Mouse (Mus musculus) urinary bladder, postnatal 36 days (tissue): Measurements from ENCODE around the gene Spred2.
A peak's percentile ranks its signal among the peaks of the same experiment; 100 is the strongest.

ENCODE experiments used
- DNase-seq, 2 experiments: peaks; one replicate each; pipeline ENCODE4 v3.0.0; 2022; ENCODE audit warnings: low spot score in 2 of 2, mixed read lengths in 1 of 2

The Spred2 gene

GRCm38 (mm10) chr11:19982779-19983178, 58.6 kb downstream of the Spred2 start:
- no peak for DNase-seq

DNA sequence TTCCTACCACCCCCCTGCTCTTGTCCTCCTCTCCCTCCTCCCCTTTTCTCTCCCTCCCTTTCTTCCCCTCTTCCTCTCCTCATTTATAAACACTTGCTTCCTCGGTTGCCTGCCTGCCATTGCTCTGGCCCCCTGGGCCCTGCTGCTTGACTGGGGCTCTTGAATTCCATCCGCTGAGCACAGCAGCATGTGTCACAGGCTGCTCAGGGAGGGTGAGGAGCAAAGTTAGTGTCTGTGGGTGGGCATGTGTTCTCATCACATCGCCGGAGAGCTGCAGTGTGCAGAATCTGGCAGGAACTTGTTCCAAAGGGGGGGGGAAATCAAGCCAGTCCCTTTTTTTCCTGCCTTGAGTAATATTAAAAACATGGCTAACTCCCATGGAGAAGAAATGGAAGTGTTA, 59.1 kb downstream of the Spred2 start:
- no peak for DNase-seq

DNA sequence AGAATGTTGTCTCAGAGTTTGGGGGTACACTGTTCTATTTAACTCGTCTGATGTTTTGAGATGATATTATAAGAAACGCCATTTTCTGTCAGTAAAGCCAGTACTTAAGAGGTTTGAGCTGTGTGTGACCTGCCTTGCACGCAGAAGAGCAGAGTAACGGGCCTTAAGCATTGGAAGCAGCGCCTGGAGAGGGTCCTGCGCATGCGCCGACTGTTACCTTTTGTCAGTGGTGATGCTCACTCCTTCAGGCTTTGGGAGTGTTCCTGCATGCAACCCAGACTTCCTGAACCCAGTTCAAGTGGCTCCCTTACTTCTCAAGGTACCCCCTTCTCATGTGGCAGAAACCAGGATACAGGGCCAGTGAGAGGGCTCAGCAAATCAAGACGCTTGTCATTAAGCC, 59.9 kb downstream of the Spred2 start:
- no peak for DNase-seq

DNA sequence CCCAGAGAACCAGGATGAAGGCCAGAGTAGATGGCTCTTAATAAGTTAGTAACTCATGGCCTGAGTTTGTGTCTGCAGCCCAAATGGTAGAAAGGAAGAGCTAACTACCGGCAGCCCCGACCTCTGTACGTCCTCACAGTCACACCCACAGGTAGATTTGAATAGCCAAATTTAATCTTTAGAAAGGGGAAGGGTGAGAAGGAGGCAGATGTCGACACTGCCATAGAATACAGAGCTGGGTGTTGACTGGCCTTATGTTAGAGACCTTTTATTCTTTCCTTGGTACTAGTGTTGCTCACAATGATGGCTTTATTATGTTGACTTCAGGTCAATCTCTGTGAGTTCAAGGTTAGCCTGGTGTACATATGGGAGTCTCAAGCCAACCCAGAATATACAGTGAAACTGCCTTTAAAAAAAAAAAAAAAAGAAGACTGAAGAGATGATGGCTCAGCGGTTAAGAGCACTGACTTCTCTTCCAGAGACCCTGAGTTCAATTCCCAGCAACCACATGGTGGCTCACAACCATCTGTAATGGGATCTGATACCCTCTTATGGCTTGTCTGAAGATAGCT, 61.2 kb downstream of the Spred2 start:
- no peak for DNase-seq

GRCm38 (mm10) chr11:19986443-19986861, 62.3 kb downstream of the Spred2 start:
- no peak for DNase-seq

DNA sequence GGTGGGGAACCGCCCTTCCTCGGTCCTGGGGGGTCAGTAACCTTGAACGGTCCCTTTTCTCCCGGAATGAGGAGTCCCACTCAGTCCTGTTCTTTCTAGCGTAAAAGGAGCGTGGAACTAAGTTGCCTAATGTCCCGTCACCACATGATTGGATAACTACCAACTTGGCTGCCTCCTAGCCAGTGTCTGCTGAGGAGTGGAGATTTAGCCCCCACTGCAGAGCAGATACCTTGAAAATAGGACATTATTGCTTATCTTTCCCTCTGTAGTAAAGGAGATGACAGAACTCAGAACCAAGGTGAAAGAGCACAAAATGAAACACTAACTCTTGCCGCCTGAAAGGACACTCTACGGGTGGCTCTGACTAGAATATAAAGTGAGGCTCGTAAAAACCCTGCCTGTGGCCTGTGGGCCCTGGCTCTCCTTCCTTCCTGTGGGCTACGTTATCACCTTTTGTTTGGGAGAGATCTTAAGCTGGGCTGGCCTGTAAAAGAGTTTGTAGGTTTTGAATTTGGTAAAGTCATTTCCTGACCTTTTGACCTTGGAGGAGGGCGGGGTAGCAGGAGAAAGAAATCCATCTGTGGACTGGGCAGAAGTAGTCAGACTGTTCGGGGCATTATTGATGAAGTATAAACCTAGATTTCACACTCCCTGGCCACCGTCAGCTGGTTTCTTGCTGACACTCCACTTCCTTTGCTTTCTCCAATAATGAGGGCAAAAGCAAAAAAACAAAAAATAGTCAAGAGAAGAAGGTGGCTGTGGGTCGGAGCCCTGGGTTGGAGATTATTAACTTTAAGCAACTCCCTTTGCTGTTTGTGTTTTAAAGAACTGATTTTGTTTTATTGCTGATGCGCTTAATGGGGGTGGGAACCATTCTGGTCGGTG, 62.9 kb downstream of the Spred2 start:
- DNase-seq: no peak

DNA sequence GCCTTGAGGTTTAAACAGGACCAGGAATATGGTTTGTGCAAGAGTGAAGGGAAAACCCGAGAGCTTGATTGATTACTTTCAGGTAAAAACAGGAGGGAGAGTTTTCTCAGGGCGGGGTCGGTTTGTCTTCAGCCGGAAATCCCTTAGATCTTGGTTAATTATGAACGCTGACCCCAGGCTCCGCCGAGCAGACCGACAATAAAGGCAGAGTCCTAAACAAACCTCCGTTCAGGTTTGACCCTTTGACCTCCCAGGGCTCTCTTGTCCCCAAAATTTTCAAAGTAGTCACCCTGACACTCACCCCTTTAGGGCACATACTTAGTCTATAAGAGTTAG, 63.5 kb downstream of the Spred2 start:
- no peak for DNase-seq

GRCm38 (mm10) chr11:19988224-19988623, 64.0 kb downstream of the Spred2 start:
- DNase-seq: no peak

- no peak for DNase-seq
Measured at GRCm38 (mm10) chr11:19988631-19989030, 64.5 kb downstream of the Spred2 start.

DNA sequence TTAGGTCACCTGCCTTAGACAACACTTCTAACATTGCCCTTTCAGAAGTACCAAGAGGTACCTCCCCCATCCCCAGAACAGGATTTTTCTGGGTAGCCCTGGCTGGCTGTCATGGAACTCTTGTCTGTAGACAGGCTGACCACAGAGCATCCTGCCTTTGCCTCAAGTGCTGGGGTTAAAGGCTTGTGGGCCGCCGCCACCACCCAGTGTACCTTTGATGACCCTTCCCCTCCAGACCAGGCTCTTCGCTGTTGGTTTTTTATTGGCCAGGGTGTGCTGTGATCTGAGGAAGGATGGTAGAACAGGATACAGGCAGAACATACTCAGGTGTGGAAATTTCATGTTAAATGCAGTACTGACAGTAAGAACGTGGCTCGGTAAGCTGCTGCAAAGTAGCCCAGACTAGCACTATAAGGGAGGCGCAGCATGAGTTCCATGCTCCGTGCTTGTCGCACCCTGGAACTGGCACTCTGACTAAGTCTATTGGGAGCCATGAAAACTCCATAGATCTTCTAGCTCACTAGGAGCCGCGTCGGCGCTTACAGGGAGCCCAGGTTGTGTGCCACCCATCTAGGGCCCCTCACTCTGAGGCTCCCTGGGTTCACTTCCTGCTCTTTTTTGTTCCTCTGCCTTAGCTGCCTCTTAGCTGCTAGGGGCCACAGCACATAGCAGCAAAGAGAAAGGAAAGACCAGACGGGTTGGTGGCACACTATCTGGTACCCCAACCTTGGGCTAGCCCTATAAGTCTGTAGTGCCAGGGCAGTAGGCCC, 65.2 kb downstream of the Spred2 start:
- DNase-seq: no peak

- DNase-seq: no peak
Measured at GRCm38 (mm10) chr11:19990731-19991130, 66.6 kb downstream of the Spred2 start.

- no peak for DNase-seq
Measured at GRCm38 (mm10) chr11:19991303-19991976, 67.3 kb downstream of the Spred2 start.

- peak in 1 of 2 experiments; percentile 45 for DNase-seq
Measured at GRCm38 (mm10) chr11:19992341-19993281, 68.4 kb downstream of the Spred2 start.

GRCm38 (mm10) chr11:19993753-19994152, 69.6 kb downstream of the Spred2 start:
- no peak for DNase-seq

DNA sequence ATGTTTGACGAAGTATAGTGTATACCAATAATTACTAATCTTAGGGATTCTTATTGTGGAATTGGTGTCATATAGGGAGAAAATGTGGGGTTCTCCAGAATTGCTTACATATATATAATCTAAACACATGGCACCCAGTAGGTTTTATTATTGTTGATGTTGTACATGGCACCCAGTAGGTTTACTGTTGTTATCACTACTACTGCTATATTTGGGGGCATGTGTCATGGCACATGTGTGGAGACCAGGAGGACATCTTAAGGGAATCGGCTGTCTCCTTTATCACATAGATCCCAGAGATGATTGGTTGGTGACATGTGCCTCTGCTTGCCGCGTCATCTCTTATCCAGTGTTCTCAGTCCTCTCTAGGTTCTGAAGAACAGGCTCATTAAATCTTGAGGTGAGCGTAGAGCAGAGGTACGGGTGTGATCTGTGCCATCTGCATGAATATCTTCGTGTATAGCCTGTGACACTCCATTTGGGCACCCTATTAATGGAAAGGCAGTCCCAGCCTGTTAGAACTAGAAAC, 70.2 kb downstream of the Spred2 start:
- DNase-seq: no peak

DNA sequence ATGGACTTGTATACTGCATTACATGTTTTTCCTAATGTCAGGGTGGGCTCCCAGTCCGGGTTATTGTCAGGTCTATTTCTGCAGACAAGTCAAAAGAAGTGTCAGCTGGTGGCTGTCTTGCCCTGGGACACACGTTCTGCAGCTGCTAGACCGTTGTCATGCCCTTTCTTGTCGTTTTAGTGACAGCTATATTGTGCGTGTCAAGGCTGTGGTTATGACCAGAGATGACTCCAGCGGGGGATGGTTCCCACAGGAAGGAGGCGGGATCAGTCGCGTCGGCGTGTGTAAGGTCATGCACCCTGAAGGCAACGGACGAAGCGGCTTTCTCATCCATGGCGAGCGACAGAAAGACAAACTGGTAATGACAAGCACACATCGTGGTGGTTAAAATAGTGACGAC, 73.8 kb downstream of the Spred2 start:
- no peak for DNase-seq

DNA sequence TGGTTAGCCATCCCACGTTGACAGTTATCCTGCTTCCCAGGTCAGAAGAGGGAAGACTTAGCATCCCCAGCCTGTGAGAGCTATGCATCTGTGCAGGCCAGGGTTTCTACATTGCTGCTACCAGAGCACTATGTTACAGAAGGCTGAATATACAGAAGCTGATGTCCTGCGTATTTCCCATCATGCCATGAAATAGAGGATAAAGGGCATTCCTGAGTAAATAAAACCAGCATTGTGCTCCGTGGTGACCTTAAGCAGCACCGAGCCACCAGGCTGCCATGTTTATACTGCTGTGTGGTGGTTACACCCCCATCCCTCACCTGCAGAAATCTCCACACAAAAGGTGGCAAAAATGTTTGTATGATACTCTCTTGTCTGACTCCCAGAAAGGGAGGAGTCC, 78.7 kb downstream of the Spred2 start:
- no peak for DNase-seq

GRCm38 (mm10) chr11:20007701-20008100, 83.5 kb downstream of the Spred2 start:
- DNase-seq: no peak

GRCm38 (mm10) chr11:20011210-20011978, 87.2 kb downstream of the Spred2 start:
- DNase-seq: no peak

DNA sequence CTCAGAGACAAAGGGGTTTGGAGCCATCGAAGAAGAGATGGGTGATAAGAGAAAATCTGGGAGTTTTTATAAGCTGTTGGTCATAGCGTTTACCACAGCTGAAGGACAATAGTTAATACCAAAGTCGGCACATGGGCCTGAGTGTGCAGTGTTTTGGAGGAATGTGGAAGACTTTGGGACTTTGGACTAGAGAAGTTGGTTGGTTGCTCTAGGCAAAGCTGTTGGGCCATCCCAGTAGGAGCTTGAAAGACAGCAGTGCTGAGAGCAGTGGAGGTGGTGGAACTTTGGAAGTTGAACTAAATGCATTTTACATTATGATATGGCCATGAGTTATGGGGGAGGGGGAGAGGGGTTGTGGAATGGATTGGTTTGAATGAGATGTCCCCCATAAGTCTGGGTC, 89.2 kb downstream of the Spred2 start:
- DNase-seq: no peak
